Mouse (Mus musculus): ENCODE data around the gene Apobec2.

GRCm38 (mm10) chr17:48475444-48475843 lies 42.7 kb upstream of the Apobec2 start:
- TF ChIP-seq CTCF (IDR thresholded peaks at IDR 0.05; ENCODE audit: extremely low read depth, insufficient read length, insufficient replicate concordance, low read depth, low read length) (no peak), POLR2A (IDR thresholded peaks at IDR 0.05; ENCODE audit: low read depth, low read length) (no peak)
